In the genomic region with DNA sequence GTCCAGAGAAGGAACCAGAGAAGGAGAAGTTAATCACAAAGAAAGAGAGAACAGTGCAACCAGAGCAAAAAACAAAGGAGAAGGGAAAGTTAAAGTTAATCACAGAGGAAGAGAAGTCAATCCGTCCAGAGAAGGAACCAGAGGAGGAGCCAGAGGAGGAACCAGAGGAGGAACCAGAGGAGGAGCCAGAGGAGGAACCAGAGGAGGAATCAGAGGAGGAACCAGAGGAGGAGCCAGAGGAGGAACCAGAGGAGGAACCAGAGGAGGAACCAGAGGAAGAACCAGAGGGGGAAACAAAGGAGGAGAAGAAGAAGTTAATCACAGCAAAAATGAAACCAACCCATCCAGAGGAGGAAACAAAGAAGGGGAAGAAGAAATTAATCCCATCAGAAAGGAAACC, we compare ENCODE assay signal across 21 mouse cellular contexts.
"Had no signal": no experiment of that assay in that cellular context is flagged by ENCODE, and none has a peak within 500 bp of the region (broad histone marks: within the 10 kb centered on the region; RNA-seq: fewer than 3 reads in every experiment).

No protein-coding gene starts in this region.

- H3K27ac ChIP-seq: kidney, postnatal 0 days; liver, embryonic 14.5 days; lung, embryonic 15.5 days; midbrain, embryonic 10.5 days; midbrain, embryonic 13.5 days; stomach, postnatal 0 days had no signal

- ATAC-seq: midbrain, embryonic 13.5 days; midbrain, embryonic 16.5 days had no signal

- H3K36me3 ChIP-seq: lung, embryonic 15.5 days; midbrain, embryonic 10.5 days; midbrain, embryonic 13.5 days had no signal

- H3K4me2 ChIP-seq: liver, embryonic 11.5 days; lung, embryonic 15.5 days; midbrain, embryonic 13.5 days had no signal

- H3K9ac ChIP-seq: liver, embryonic 14.5 days; lung, embryonic 15.5 days; midbrain, embryonic 13.5 days had no signal

- DNase-seq: kidney, adult 2 months; kidney, postnatal 36 days; layer of hippocampus, postnatal 36 days; lung, adult 18-20 months; lung, postnatal 10 days; lung, postnatal 36 days; right cerebral cortex, adult 18-20 months; right cerebral cortex, postnatal 14 days; right cerebral cortex, postnatal 4 days; thymus, adult 2 months; thymus, postnatal 14 days; thymus, postnatal 4 days had no signal

- H3K4me3 ChIP-seq: lung, embryonic 15.5 days; megakaryocyte, embryonic 14.5 days; midbrain, embryonic 10.5 days; midbrain, embryonic 13.5 days had no signal

- H3K27me3 ChIP-seq: lung, embryonic 15.5 days; megakaryocyte, embryonic 14.5 days; midbrain, embryonic 13.5 days had no signal

- H3K4me1 ChIP-seq: lung, embryonic 15.5 days; megakaryocyte, embryonic 14.5 days; midbrain, embryonic 10.5 days; midbrain, embryonic 13.5 days had no signal

- H3K9me3 ChIP-seq: lung, embryonic 15.5 days; midbrain, embryonic 13.5 days had no signal
